Mouse (Mus musculus) kidney, adult 2 months (tissue): ENCODE data around the gene Rsad2.

Source experiments
- CTCF ChIP-seq: fragments of 200-500 bp; conservative IDR thresholded peaks from 2 replicates; pipeline ENCODE4 v1.5.1; 2011; ENCODE audit warnings: low read depth, mild to moderate bottlenecking, control low read depth, low read length, moderate library complexity, mixed read lengths; ENCODE audit not compliant: insufficient read depth, insufficient read length
- POLR2A ChIP-seq: fragments of 200-500 bp; IDR thresholded peaks from one replicate; pipeline ENCODE4 v1.6.1; 2011; ENCODE audit warnings: low read depth, low read length, control low read depth

- TF ChIP-seq CTCF (no peak), POLR2A (no peak)
Measured at GRCm38 (mm10) chr12:26471376-26471775, 15.1 kb upstream of the Rsad2 start.
